Mouse (Mus musculus) liver, embryonic 12.5 days (tissue): ENCODE results near the gene Spon1. TPM values are rescaled to one million over a fixed set of nuclear protein-coding genes. Genes with fewer than 3 reads are reported as not detected.

Experiments
- ATAC-seq: fragments of 200-750 bp; cut with Nextera tagmentation; 2 replicates; pipeline ENCODE4 v1.8.0; 2017; ENCODE audit warnings: moderate number of reproducible peaks, mild to moderate bottlenecking, moderate library complexity
- H3K27ac ChIP-seq: fragments of 300-500 bp; sonication (generic); 2 replicates; pipeline ENCODE4 v1.5.1; 2016; ENCODE audit warnings: mild to moderate bottlenecking
- H3K27me3 ChIP-seq: fragments of 300-500 bp; sonication (generic); replicated peaks from 2 replicates; pipeline ENCODE4 v1.6.1; 2016; ENCODE audit warnings: mild to moderate bottlenecking, moderate library complexity
- H3K36me3 ChIP-seq: fragments of 300-500 bp; sonication (generic); 2 replicates; pipeline ENCODE4 v1.6.1; 2016; ENCODE audit warnings: mild to moderate bottlenecking, moderate library complexity
- H3K4me1 ChIP-seq: fragments of 300-500 bp; sonication (generic); 2 replicates; pipeline ENCODE4 v1.6.1; 2016
- H3K4me2 ChIP-seq: fragments of 300-500 bp; sonication (generic); 2 replicates; pipeline ENCODE4 v1.6.1; 2016; ENCODE audit warnings: mild to moderate bottlenecking, moderate library complexity
- H3K4me3 ChIP-seq: fragments of 300-500 bp; sonication (generic); 2 replicates; pipeline ENCODE4 v1.5.1; 2016; ENCODE audit warnings: mild to moderate bottlenecking, moderate library complexity
- H3K9ac ChIP-seq: fragments of 300-500 bp; sonication (generic); 2 replicates; pipeline ENCODE4 v1.6.1; 2016; ENCODE audit warnings: mild to moderate bottlenecking, moderate library complexity
- H3K9me3 ChIP-seq: fragments of 300-500 bp; sonication (generic); replicated peaks from 2 replicates; pipeline ENCODE4 v1.6.1; 2016; ENCODE audit warnings: mild to moderate bottlenecking, moderate library complexity
- WGBS: fragments of 180-500 bp; shearing (Covaris S2); methylation state at CpG from one replicate; pipeline ENCODE4 v1.1.7; 2016; ENCODE audit not compliant: insufficient replicate concordance; 5-methylcytosine and 5-hydroxymethylcytosine counted together
- polyA plus RNA-seq: library from polyadenylated mRNA; unstranded; fragments of >200 nt; fragmentation: Nextera tagmentation; extraction: Ambion mirVana; gene quantifications from 2 replicates; pipeline ENCODE4 v1.2.1, GENCODE M21; 2016

The Spon1 gene
- polyA plus RNA-seq, 1 experiment from 2014 or later = 1.8 TPM

DNA sequence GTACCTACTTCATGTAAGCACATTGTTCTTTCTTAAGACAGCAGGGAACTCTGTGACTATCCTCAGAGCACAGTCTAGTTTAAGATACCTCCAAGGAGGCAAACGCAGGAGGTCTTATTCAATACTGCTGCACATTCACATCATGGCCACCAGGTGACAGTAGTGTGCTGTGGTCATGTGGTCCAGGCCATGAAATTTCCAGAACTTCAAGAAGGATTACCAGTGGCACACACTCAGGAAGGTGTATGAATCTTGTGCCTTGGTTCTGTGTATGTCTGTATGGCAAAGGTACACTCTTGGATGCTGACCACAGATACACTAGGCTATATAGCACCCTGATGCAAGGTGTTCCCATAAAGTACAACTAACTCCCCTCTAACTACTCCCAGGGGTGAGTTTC is 6.6 kb upstream of the Spon1 start:
- Histone ChIP-seq H3K9me3 (no peaks in the 10 kb centered on the region), H3K9ac (no peak overlapping the region), H3K4me2 (no peak overlapping the region), H3K27me3 (peaks cover 7% of the 10 kb centered on the region; the same call in 1 of the 2 replicates), H3K27ac (no peak overlapping the region), H3K36me3 (no peaks in the 10 kb centered on the region), H3K4me1 (no peaks in the 10 kb centered on the region), H3K4me3 (no peak overlapping the region)
- 20% methylated on average over 1 of the region's 1 CpGs for WGBS
- no peak for ATAC-seq

DNA sequence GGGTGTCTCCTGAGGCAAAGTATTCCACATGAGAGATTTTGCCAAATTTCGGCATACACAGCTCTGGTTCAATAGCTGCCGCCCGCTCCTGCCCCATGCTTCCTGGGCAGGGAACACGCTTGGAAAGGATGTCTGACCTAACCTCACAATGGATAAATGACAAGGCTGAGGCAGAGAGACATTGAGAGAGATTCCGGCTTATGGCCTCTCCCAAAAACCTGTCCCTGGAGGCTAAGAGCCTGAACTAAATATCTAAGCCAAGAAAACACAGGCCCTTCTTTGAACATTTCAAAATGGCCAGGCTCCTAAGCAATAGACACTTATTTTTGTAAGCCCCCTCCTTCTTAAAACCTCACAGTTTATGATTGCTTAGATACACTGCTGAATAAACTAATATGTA is 665 bp upstream of the Spon1 start:
- ATAC-seq = no peak
- H3K4me2 ChIP-seq = no peak overlapping the region

DNA sequence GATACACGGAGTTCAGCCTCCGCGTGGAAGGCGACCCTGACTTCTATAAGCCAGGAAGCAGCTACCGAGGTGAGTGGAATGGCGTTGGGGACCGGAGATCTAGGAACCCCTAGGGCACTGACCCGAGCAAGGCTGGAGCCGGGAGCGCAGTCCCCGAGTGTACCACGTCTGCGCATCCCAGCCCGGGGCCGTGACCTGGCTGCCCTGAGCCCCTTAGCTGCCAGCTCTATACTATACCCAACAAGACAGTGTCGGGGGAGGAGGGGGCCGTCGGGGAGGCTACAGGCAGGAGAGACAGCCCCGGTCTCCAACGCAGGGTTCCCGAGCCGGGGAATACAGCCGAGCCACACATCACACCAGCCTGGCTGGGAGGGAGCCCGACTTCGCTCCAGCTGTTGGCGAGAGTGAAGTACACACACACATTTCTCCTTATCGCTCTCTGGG is 722 bp downstream of the Spon1 start:
- no peak overlapping the region for H3K27ac ChIP-seq
- H3K4me2 ChIP-seq = peak overlapping the region; percentile 61
- H3K4me1 ChIP-seq = no peaks in the 10 kb centered on the region
- no peaks in the 10 kb centered on the region for H3K9me3 ChIP-seq
- no peak overlapping the region for H3K9ac ChIP-seq
- ATAC-seq = 0 out of 2 replicates have a peak, but pooled peaks have one; percentile 13
- 1% methylated on average over 27 of the region's 27 CpGs for WGBS
- peak overlapping the region; percentile 42 for H3K4me3 ChIP-seq
- H3K36me3 ChIP-seq = no peaks in the 10 kb centered on the region
- H3K27me3 ChIP-seq = peaks cover 61% of the 10 kb centered on the region

More for the DNA sequence above, 665 bp upstream of the Spon1 start:
- H3K27ac ChIP-seq = no peak overlapping the region
- peaks cover 61% of the 10 kb centered on the region for H3K27me3 ChIP-seq
- 69% methylated on average over 5 of the region's 5 CpGs for WGBS
- no peaks in the 10 kb centered on the region for H3K4me1 ChIP-seq
- no peak overlapping the region for H3K4me3 ChIP-seq
- no peaks in the 10 kb centered on the region for H3K36me3 ChIP-seq
- H3K9me3 ChIP-seq = no peaks in the 10 kb centered on the region
- H3K9ac ChIP-seq = no peak overlapping the region

DNA sequence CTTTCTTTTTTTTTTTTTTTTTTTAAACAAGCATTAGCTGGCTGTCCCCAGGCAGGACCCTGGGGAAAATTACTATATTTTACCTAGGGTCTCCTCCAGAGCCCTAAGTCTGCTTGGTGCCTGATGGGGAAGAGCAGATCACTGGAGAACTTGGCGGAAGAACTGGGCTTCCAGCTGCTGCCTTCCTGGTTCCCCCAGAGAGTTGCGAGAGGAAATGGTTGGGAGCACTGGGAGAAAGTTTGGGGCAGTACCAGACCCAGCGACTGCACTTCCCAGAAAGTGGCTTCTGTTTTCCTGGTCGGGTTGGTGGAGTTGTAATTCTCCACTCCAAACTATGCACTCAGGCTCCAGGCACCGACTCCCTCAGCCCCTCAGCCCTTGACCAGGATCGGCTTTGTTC is 1.7 kb downstream of the Spon1 start:
- WGBS = 15% methylated on average over 6 of the region's 6 CpGs
- no peak overlapping the region for H3K27ac ChIP-seq
- no peaks in the 10 kb centered on the region for H3K9me3 ChIP-seq
- no peaks in the 10 kb centered on the region for H3K4me1 ChIP-seq
- no peak overlapping the region for H3K9ac ChIP-seq
- H3K27me3 ChIP-seq = peaks cover 61% of the 10 kb centered on the region
- H3K4me2 ChIP-seq = no peak overlapping the region
- H3K4me3 ChIP-seq = no peak overlapping the region
- no peak for ATAC-seq
- no peaks in the 10 kb centered on the region for H3K36me3 ChIP-seq

- Histone ChIP-seq H3K4me2 (no peak overlapping the region), H3K36me3 (no peaks in the 10 kb centered on the region), H3K4me1 (no peaks in the 10 kb centered on the region), H3K27me3 (peaks cover 59% of the 10 kb centered on the region), H3K27ac (no peak overlapping the region), H3K9ac (no peak overlapping the region), H3K9me3 (no peaks in the 10 kb centered on the region), H3K4me3 (no peak overlapping the region)
- 50% methylated on average over 6 of the region's 6 CpGs for WGBS
- no peak for ATAC-seq
Measured at GRCm38 (mm10) chr7:113768174-113768935, 2.6 kb downstream of the Spon1 start.

DNA sequence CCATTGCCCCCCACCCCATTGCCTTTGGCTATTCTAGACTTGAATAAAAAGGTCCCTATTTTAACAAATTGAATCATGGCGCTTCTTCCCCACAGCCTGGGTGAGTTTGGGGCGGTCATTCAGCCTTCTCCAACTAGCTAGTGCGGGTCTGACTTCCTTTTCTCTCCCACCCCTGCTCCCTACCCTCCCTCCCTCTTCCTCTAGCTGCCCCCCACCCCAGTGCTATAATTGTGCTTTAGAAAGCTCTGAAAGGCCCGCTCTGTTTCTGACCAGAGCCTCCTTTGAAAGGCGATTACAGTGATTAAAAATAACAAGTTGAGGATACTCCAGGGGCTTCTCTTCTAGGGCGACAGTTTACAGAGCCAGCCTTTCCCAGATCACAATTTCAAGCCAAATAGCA is 3.5 kb downstream of the Spon1 start:
- WGBS = 16% methylated on average over 6 of the region's 6 CpGs

GRCm38 (mm10) chr7:113772135-113772534 is 6.3 kb downstream of the Spon1 start:
- H3K36me3 ChIP-seq = no peaks in the 10 kb centered on the region
- no peak overlapping the region for H3K9ac ChIP-seq
- ATAC-seq = no peak
- WGBS = 66% methylated on average over 2 of the region's 2 CpGs
- no peak overlapping the region for H3K4me3 ChIP-seq
- no peak overlapping the region for H3K4me2 ChIP-seq
- H3K4me1 ChIP-seq = no peaks in the 10 kb centered on the region
- H3K27ac ChIP-seq = no peak overlapping the region
- no peaks in the 10 kb centered on the region for H3K9me3 ChIP-seq
- peaks cover 29% of the 10 kb centered on the region for H3K27me3 ChIP-seq

More for the DNA sequence above, 3.5 kb downstream of the Spon1 start:
- ATAC-seq = no peak
- H3K36me3 ChIP-seq = no peaks in the 10 kb centered on the region
- H3K27me3 ChIP-seq = peaks cover 58% of the 10 kb centered on the region
- no peak overlapping the region for H3K4me2 ChIP-seq
- H3K9ac ChIP-seq = no peak overlapping the region
- no peak overlapping the region for H3K4me3 ChIP-seq
- no peaks in the 10 kb centered on the region for H3K9me3 ChIP-seq
- H3K4me1 ChIP-seq = no peaks in the 10 kb centered on the region
- no peak overlapping the region for H3K27ac ChIP-seq

- WGBS = 23% methylated on average over 8 of the region's 8 CpGs
- H3K27me3 ChIP-seq = peaks cover 16% of the 10 kb centered on the region
- no peaks in the 10 kb centered on the region for H3K9me3 ChIP-seq
- no peaks in the 10 kb centered on the region for H3K4me1 ChIP-seq
- H3K4me2 ChIP-seq = no peak overlapping the region
- H3K4me3 ChIP-seq = no peak overlapping the region
- no peaks in the 10 kb centered on the region for H3K36me3 ChIP-seq
- no peak for ATAC-seq
- H3K27ac ChIP-seq = no peak overlapping the region
- no peak overlapping the region for H3K9ac ChIP-seq
Measured at GRCm38 (mm10) chr7:113773436-113773835, 7.6 kb downstream of the Spon1 start.

DNA sequence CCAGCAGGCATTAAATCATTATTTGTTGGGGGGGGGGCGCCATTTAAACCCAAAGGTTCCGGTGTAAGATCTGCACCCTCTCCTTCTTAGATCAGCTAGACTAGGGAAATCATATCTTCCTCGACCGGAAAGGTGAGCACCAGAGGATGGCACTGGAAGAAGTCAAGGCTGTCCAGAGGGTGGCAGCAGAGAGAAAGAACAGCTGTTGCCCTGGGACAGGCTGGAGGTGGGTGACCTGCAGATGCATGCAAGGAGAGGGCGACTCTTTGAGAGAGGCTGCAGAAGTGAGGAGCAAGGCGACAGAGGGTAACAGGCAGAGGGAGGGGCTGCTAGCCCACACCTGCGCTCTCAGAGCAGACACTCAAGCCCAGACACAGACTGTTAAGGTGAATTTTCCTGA is 8.2 kb downstream of the Spon1 start:
- peak; percentile 40; the same call in 1 of the 2 replicates for ATAC-seq
- no peak overlapping the region for H3K4me3 ChIP-seq
- no peaks in the 10 kb centered on the region for H3K4me1 ChIP-seq
- H3K9ac ChIP-seq = no peak overlapping the region
- peaks cover 10% of the 10 kb centered on the region for H3K27me3 ChIP-seq
- 9% methylated on average over 7 of the region's 7 CpGs for WGBS
- H3K9me3 ChIP-seq = no peaks in the 10 kb centered on the region
- H3K36me3 ChIP-seq = no peaks in the 10 kb centered on the region
- no peak overlapping the region for H3K4me2 ChIP-seq
- H3K27ac ChIP-seq = no peak overlapping the region

DNA sequence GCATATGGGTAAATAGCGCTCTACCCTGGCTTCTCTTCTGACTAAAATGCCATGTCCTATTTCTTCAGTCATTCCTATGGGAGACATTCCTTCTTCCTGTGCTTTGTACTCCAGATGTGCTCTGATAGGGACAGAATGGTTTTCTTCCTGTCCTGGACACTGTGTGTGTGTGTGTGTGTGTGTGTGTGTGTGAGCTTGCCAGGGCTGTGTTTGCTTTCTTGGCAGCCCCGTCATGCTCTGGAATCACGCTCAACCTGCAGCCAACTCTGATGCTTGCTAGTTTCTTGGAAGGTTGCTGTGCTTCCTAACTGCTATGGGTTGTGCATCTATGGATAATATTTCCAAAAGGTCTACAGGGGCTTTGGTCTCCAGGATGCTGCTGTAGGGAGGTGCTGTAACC is 9.1 kb downstream of the Spon1 start:
- H3K36me3 ChIP-seq = no peaks in the 10 kb centered on the region
- no peak overlapping the region for H3K4me3 ChIP-seq
- H3K9me3 ChIP-seq = no peaks in the 10 kb centered on the region
- H3K9ac ChIP-seq = no peak overlapping the region
- peaks cover 1% of the 10 kb centered on the region; the same call in 1 of the 2 replicates for H3K27me3 ChIP-seq
- no peak overlapping the region for H3K27ac ChIP-seq
- no peak for ATAC-seq
- WGBS = 55% methylated on average over 3 of the region's 3 CpGs
- H3K4me1 ChIP-seq = no peaks in the 10 kb centered on the region
- H3K4me2 ChIP-seq = no peak overlapping the region

DNA sequence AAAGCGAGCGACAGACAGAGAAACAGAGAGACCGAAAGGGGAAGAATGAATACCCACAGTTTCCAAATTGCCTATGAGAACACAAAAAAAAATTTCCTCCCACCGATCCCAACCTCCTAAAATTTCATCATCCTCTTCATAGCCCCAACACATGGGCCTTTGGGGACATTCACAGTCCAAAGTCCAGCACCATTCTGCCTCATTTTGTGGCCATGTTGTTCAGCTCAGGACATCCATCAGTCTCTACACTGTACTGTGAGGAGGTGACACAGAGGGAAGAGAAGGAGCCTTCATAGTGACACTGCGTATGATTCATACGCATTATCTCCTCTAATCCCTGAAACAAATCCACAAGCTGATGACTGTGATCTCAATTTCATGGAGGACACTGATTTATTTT is 12.7 kb downstream of the Spon1 start:
- no peak overlapping the region for H3K27ac ChIP-seq
- H3K4me1 ChIP-seq = no peaks in the 10 kb centered on the region
- H3K9ac ChIP-seq = no peak overlapping the region
- no peak for ATAC-seq
- 81% methylated on average over 6 of the region's 6 CpGs for WGBS
- no peaks in the 10 kb centered on the region for H3K36me3 ChIP-seq
- H3K4me2 ChIP-seq = no peak overlapping the region
- H3K4me3 ChIP-seq = no peak overlapping the region
- no peaks in the 10 kb centered on the region for H3K27me3 ChIP-seq
- H3K9me3 ChIP-seq = no peaks in the 10 kb centered on the region

GRCm38 (mm10) chr7:113780286-113780685 is 14.5 kb downstream of the Spon1 start:
- 43% methylated on average over 5 of the region's 5 CpGs for WGBS
- Histone ChIP-seq H3K4me2 (no peak overlapping the region), H3K9me3 (no peaks in the 10 kb centered on the region), H3K4me1 (no peaks in the 10 kb centered on the region), H3K27ac (no peak overlapping the region), H3K9ac (no peak overlapping the region), H3K4me3 (no peak overlapping the region), H3K36me3 (no peaks in the 10 kb centered on the region), H3K27me3 (no peaks in the 10 kb centered on the region)
- ATAC-seq = no peak

- no peak overlapping the region for H3K4me3 ChIP-seq
- H3K9me3 ChIP-seq = no peaks in the 10 kb centered on the region
- H3K27me3 ChIP-seq = no peaks in the 10 kb centered on the region
- H3K36me3 ChIP-seq = no peaks in the 10 kb centered on the region
- no peak overlapping the region for H3K9ac ChIP-seq
- ATAC-seq = no peak
- H3K4me1 ChIP-seq = no peaks in the 10 kb centered on the region
- 69% methylated on average over 5 of the region's 5 CpGs for WGBS
- no peak overlapping the region for H3K4me2 ChIP-seq
- H3K27ac ChIP-seq = no peak overlapping the region
Measured at GRCm38 (mm10) chr7:113791991-113792390, 26.2 kb downstream of the Spon1 start.
